Mouse (Mus musculus) bone marrow macrophage, adult 2 months (primary cell): ENCODE data around the gene Naaa. TPM values are rescaled to one million over a fixed set of nuclear protein-coding genes. Genes with fewer than 3 reads are reported as not detected.

Experiments
- H3K27ac ChIP-seq: 2 replicates; pipeline ENCODE4 v1.5.1; 2012; ENCODE audit warnings: low read depth, low read length; ENCODE audit not compliant: insufficient read depth
- H3K4me1 ChIP-seq: 2 replicates; pipeline ENCODE4 v1.6.1; 2012; ENCODE audit warnings: low read length; ENCODE audit not compliant: control insufficient read depth, insufficient read depth
- H3K4me3 ChIP-seq: 2 replicates; pipeline ENCODE4 v1.5.1; 2012; ENCODE audit warnings: mild to moderate bottlenecking, low read length, moderate library complexity; ENCODE audit not compliant: insufficient read depth
- CTCF ChIP-seq: IDR thresholded peaks from 2 replicates; pipeline ENCODE4 v1.5.1; 2012; ENCODE audit warnings: low read depth, mild to moderate bottlenecking, low read length, moderate library complexity
- POLR2A ChIP-seq: IDR thresholded peaks from 2 replicates; pipeline ENCODE4 v1.6.1; 2012; ENCODE audit warnings: mild to moderate bottlenecking, low read depth, low read length, borderline replicate concordance
- polyA plus RNA-seq: library from polyadenylated mRNA; stranded (reverse); fragments of >200 nt; gene quantifications from 2 replicates; pipeline ENCODE4 v1.2.4, GENCODE M21; 2012; ENCODE audit not compliant: missing spikeins, insufficient read depth, insufficient read length

Gene Naaa
- polyA plus RNA-seq, 1 experiment: 76.6 TPM

DNA sequence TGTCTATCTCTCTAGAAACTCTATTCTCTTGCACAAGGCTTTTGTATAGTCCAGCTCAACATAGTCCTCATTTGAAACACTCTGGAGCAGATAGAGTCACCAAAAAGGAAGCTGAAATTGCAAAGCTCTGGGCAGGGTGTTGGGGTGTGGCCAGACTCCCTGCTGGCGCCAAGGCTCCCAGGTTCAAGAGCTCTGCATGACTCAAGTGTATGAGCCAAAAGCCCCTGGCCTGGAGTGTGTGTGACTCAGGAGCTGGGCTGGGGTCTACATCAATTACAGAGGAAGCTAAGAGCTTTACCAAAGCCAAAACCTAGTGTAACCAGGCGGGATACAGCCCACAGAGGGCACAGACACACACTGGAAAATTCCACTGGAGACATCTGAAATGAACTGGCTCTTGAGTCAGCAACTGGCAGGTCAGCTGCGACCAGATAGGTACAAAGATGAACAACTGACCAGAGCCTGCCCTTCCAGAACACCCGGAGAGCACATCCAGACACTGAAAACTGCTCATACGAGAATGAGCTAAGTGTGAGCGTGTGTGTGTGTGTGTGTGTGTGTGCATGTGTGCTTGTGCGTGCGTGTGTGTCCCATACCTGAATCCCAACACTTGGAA, 57.6 kb downstream of the Naaa start:
- Histone ChIP-seq H3K4me1 (peaks cover 12% of the 10 kb centered on the region), H3K4me3 (no peak overlapping the region), H3K27ac (no peak overlapping the region)
- no peak for TF ChIP-seq CTCF
- no peak for TF ChIP-seq POLR2A

DNA sequence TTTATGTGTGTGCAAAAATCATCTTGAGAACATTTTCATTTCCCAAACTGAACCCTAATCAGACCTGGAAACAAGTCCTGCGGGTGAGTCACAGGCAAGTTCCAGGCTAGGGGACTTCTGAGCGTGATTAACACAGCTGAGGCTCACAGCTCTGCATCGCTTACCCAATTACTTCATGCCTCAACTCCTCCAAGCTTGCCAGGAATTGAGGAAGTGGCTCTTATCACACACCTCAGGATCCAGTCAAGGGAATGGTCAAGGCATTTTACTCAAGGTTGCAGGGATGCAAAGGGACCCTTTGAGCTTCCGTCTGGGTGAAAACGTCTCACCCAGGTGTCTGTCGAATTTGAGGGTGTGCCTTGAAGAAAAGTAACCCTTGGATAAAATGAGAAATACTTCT, 58.1 kb downstream of the Naaa start:
- peaks cover 12% of the 10 kb centered on the region for H3K4me1 ChIP-seq
- TF ChIP-seq CTCF (no peak), POLR2A (no peak)
- no peak overlapping the region for H3K27ac ChIP-seq
- H3K4me3 ChIP-seq: no peak overlapping the region

DNA sequence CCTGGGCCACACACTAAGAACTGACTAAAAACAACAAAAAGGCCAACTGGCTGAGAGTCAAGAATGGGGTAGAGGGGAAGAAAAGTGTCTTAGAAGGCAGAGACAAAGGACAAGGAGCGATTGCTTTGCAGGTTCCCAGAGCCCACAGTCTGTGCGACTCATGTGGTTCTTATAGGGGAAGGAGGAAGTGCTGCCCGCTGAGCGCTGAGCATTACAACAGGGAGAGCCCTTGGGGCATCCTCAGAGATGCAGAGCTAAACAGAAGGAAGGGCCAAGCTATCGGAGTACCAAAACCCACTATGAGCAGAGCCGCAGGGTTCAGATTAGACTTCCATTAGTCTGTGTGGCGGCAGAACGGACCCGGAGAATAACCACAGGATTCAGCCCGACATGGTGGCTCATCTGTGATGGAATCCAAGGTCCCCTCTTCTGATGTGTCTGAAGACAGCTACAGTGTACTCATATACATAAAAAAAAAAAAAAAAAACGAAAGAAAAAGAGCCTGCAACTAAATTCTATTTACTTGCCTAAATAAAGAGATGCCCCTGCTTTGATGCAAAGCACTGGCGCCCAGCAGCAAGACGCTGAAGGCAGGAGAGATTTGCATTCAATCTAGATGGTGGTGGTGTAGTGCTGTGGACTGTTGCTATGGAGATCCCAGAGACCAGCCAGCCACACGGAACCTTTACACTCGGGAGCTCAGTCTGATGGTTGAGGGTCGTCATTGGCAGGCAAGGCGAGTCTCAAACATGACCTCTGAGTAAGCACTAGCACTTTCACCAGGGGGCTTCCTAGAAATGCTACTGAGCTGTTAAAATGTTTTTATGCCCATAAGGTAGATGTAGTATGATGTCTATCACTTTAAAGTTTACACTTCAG, 58.8 kb downstream of the Naaa start:
- Histone ChIP-seq H3K4me3 (no peak overlapping the region), H3K4me1 (peaks cover 12% of the 10 kb centered on the region), H3K27ac (no peak overlapping the region)
- TF ChIP-seq POLR2A: no peak
- no peak for TF ChIP-seq CTCF

DNA sequence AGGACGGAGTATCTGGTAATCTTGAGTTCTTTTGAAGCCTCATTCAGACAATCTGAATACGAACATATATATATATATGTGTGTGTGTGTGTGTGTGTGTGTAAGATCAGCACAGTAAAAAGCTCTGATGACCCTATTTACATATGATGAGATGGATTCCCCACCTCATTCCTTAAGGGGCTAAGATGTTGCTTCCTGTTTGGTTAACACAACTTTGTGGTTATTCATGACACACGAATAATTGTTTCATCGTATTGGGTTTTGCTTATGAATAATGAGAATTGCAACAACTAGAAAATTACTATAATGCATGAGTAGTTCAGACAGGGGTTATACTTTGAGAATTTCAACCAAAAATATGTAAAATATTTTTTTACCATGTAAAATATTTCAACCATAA, 62.7 kb downstream of the Naaa start, which contains the start of gene U90926:
U90926 (minus strand) TSS at position 101 of the 400 bp plus-strand sequence.
- H3K27ac ChIP-seq: no peak within 1 kb of the TSS
- no peak within 1 kb of the TSS for H3K4me3 ChIP-seq
- peaks cover 10% of the 10 kb centered on the region for H3K4me1 ChIP-seq
- TF ChIP-seq CTCF (no peak), POLR2A (no peak)

GRCm38 (mm10) chr5:92212231-92212630, 65.7 kb downstream of the Naaa start:
- no peaks in the 10 kb centered on the region for H3K4me1 ChIP-seq
- H3K27ac ChIP-seq: no peak overlapping the region
- TF ChIP-seq POLR2A: no peak
- TF ChIP-seq CTCF: no peak
- no peak overlapping the region for H3K4me3 ChIP-seq

GRCm38 (mm10) chr5:92210205-92210604, 67.8 kb downstream of the Naaa start:
- Histone ChIP-seq H3K4me3 (no peak overlapping the region), H3K4me1 (peaks cover 4% of the 10 kb centered on the region), H3K27ac (no peak overlapping the region)
- TF ChIP-seq POLR2A (no peak), CTCF (no peak)

Other genes with a start within 250 kb of the Naaa start
- gene Cdkl2, start 234.3 kb downstream of the Naaa start, polyA plus RNA-seq: 5.4 and 5.8 TPM in 2 replicates
- gene G3bp2, start 194.5 kb downstream of the Naaa start, polyA plus RNA-seq: 100 and 112 TPM in 2 replicates
- gene Uso1, start 140.2 kb downstream of the Naaa start, polyA plus RNA-seq: 44.4 and 47.3 TPM in 2 replicates
- gene U90926, start 62.8 kb downstream of the Naaa start, polyA plus RNA-seq: 1.6 TPM in 1 of 2 replicates, not detected in the other
- 0.40 TPM in 1 of 2 replicates, not detected in the other for gene Ppef2, start 21.9 kb downstream of the Naaa start, polyA plus RNA-seq
- 10.2 and 11.1 TPM in 2 replicates for gene Sdad1, start 32.3 kb upstream of the Naaa start, polyA plus RNA-seq
- 0.38 and 0.55 TPM in 2 replicates for gene Cxcl9, start 49.9 kb upstream of the Naaa start, polyA plus RNA-seq
- not detected in 2 replicates for gene Art3, start 53.7 kb upstream of the Naaa start, polyA plus RNA-seq
- gene Cxcl10, start 70.7 kb upstream of the Naaa start, polyA plus RNA-seq: 30.4 and 32.0 TPM in 2 replicates
- 18.9 and 20.4 TPM in 2 replicates for gene Nup54, start 157.0 kb upstream of the Naaa start, polyA plus RNA-seq
- 93.7 and 98.6 TPM in 2 replicates for gene Scarb2, start 228.7 kb upstream of the Naaa start, polyA plus RNA-seq